22 mouse cellular contexts compared by ENCODE assay signal in genomic region chr17:67701761-67702160, GRCm38 (mm10). TPM values are rescaled to one million over a fixed set of nuclear protein-coding genes. Genes with fewer than 3 reads are reported as not detected.
A peak's percentile ranks its signal among the peaks of the same experiment; 100 is the strongest.
DNase-seq lines count a peak whose midpoint lies in the region; ATAC-seq and TF ChIP-seq lines count a peak whose summit lies in the region.
"Had no signal": no experiment of that assay in that cellular context is flagged by ENCODE, and none has a peak within 500 bp of the region (broad histone marks: within the 10 kb centered on the region; RNA-seq: fewer than 3 reads in every experiment).

No protein-coding gene starts in this region.

- no peaks in the 10 kb centered on the region for H3K9me3 ChIP-seq in forebrain, embryonic 12.5 days
- no peaks in the 10 kb centered on the region for H3K9me3 ChIP-seq in forebrain, embryonic 16.5 days (ENCODE audit: control insufficient read depth, low read length)
- no peaks in the 10 kb centered on the region for H3K9me3 ChIP-seq in midbrain, embryonic 10.5 days (replicated peaks)
- H3K9me3 ChIP-seq in midbrain, postnatal 0 days (ENCODE audit: low read length) = no peaks in the 10 kb centered on the region
- H3K9me3 ChIP-seq: embryonic facial prominence, embryonic 15.5 days; heart, embryonic 13.5 days; intestine, embryonic 15.5 days; liver, embryonic 15.5 days had no signal

- no peaks in the 10 kb centered on the region for H3K36me3 ChIP-seq in forebrain, embryonic 12.5 days (replicated peaks)
- no peaks in the 10 kb centered on the region for H3K36me3 ChIP-seq in forebrain, embryonic 16.5 days (ENCODE audit: control insufficient read depth, insufficient read depth)
- peaks cover 22% of the 10 kb centered on the region for H3K36me3 ChIP-seq in midbrain, embryonic 10.5 days
- H3K36me3 ChIP-seq in midbrain, postnatal 0 days (ENCODE audit: insufficient read depth, low read length) = no peaks in the 10 kb centered on the region
- H3K36me3 ChIP-seq: embryonic facial prominence, embryonic 15.5 days; heart, embryonic 13.5 days; intestine, embryonic 15.5 days; liver, embryonic 15.5 days had no signal

- 11% methylated on average over 9 of the region's 9 CpGs for WGBS in forebrain, embryonic 12.5 days
- 20% methylated on average over 8 of the region's 9 CpGs for WGBS in forebrain, embryonic 16.5 days
- WGBS in midbrain, embryonic 10.5 days = 22% methylated on average over 9 of the region's 9 CpGs
- WGBS in midbrain, postnatal 0 days = 25% methylated on average over 8 of the region's 9 CpGs

- H3K27ac ChIP-seq in forebrain, embryonic 12.5 days = no peak overlapping the region
- no peak overlapping the region for H3K27ac ChIP-seq in forebrain, embryonic 16.5 days (ENCODE audit: low read length)
- peak overlapping the region; percentile 50 for H3K27ac ChIP-seq in midbrain, embryonic 10.5 days (replicated peaks)
- no peak overlapping the region for H3K27ac ChIP-seq in midbrain, postnatal 0 days (ENCODE audit: low read depth, low read length)
- H3K27ac ChIP-seq: embryonic facial prominence, embryonic 15.5 days; gastrocnemius, adult 2 months; heart, embryonic 13.5 days; intestine, embryonic 15.5 days; liver, embryonic 15.5 days had no signal

- no peak for DNase-seq in midbrain, embryonic 10.5 days (ENCODE audit: low spot score)
- DNase-seq in midbrain, postnatal 0 days (ENCODE audit: low spot score) = no peak
- peak; percentile 60 for DNase-seq in mesoderm, embryonic 11.5 days (ENCODE audit: low read depth, low spot score)
- peak; percentile 80 for DNase-seq in retina, postnatal 1 day
- DNase-seq in ovary, adult 18-20 months (ENCODE audit: low spot score) = no peak
- DNase-seq: adrenal gland, postnatal 14 days; B cell, adult 2 months; cerebellum, adult 8-10 months; gastrocnemius, adult 2 months; heart, postnatal 36 days; kidney, postnatal 4 days; thymus, postnatal 4 days had no signal

- ATAC-seq in forebrain, embryonic 12.5 days (ENCODE audit: low FRiP score) = no peak
- ATAC-seq in forebrain, embryonic 16.5 days = no peak
- ATAC-seq in midbrain, postnatal 0 days (ENCODE audit: low FRiP score) = no peak
- ATAC-seq: intestine, embryonic 15.5 days; lung, postnatal 0 days had no signal

- H3K4me1 ChIP-seq in forebrain, embryonic 12.5 days = peaks cover 55% of the 10 kb centered on the region
- H3K4me1 ChIP-seq in forebrain, embryonic 16.5 days (replicated peaks; ENCODE audit: control insufficient read depth, insufficient read depth, low read length) = peaks cover 15% of the 10 kb centered on the region
- peaks cover 65% of the 10 kb centered on the region for H3K4me1 ChIP-seq in midbrain, embryonic 10.5 days
- peaks cover 5% of the 10 kb centered on the region; the same call in 1 of the 2 replicates for H3K4me1 ChIP-seq in midbrain, postnatal 0 days (ENCODE audit: insufficient read depth, low read length)
- H3K4me1 ChIP-seq: liver, embryonic 15.5 days had no signal

- 0 out of 2 replicates have a peak overlapping the region, but pooled peaks have one; percentile 24 for H3K4me2 ChIP-seq in forebrain, embryonic 12.5 days
- no peak overlapping the region for H3K4me2 ChIP-seq in forebrain, embryonic 16.5 days (ENCODE audit: low read length)
- no peak overlapping the region for H3K4me2 ChIP-seq in midbrain, postnatal 0 days (ENCODE audit: low read depth, low read length, poor library complexity, severe bottlenecking)
- H3K4me2 ChIP-seq: embryonic facial prominence, embryonic 15.5 days; heart, embryonic 13.5 days; intestine, embryonic 15.5 days; liver, embryonic 15.5 days had no signal

- TF ChIP-seq CTCF in midbrain, postnatal 0 days (IDR thresholded peaks at IDR 0.05) = no peak

- no peak overlapping the region for H3K9ac ChIP-seq in forebrain, embryonic 12.5 days
- no peak overlapping the region for H3K9ac ChIP-seq in forebrain, embryonic 16.5 days (replicated peaks; ENCODE audit: low read depth, low read length)
- H3K9ac ChIP-seq in midbrain, postnatal 0 days (replicated peaks; ENCODE audit: low read length, poor library complexity, severe bottlenecking) = no peak overlapping the region
- H3K9ac ChIP-seq: embryonic facial prominence, embryonic 15.5 days; heart, embryonic 13.5 days; intestine, embryonic 15.5 days; liver, embryonic 15.5 days had no signal

- no peak overlapping the region for H3K4me3 ChIP-seq in forebrain, embryonic 12.5 days (replicated peaks)
- H3K4me3 ChIP-seq in forebrain, embryonic 16.5 days (replicated peaks; ENCODE audit: low read length) = no peak overlapping the region
- H3K4me3 ChIP-seq in midbrain, embryonic 10.5 days = peak overlapping the region; percentile 23; the same call in 1 of the 2 replicates
- no peak overlapping the region for H3K4me3 ChIP-seq in midbrain, postnatal 0 days (ENCODE audit: low read depth, low read length)
- H3K4me3 ChIP-seq: embryonic facial prominence, embryonic 15.5 days; gastrocnemius, adult 2 months; heart, embryonic 13.5 days; intestine, embryonic 15.5 days; liver, embryonic 15.5 days had no signal

- H3K27me3 ChIP-seq in forebrain, embryonic 12.5 days = no peaks in the 10 kb centered on the region
- H3K27me3 ChIP-seq in forebrain, embryonic 16.5 days (replicated peaks; ENCODE audit: control insufficient read depth, insufficient read depth, low read length) = no peaks in the 10 kb centered on the region
- no peaks in the 10 kb centered on the region for H3K27me3 ChIP-seq in midbrain, embryonic 10.5 days (ENCODE audit: low read depth, poor library complexity, severe bottlenecking)
- no peaks in the 10 kb centered on the region for H3K27me3 ChIP-seq in midbrain, postnatal 0 days (ENCODE audit: insufficient read depth, low read length)
- H3K27me3 ChIP-seq: intestine, embryonic 15.5 days had no signal

RNA-seq across cellular contexts. Expression of gene Lama1, which starts 4.7 kb away (rescaled TPM):
- polyA plus RNA-seq in forebrain, embryonic 12.5 days (2016; fragmentation: Nextera tagmentation; extraction: Ambion mirVana) = 14.5 and 16.4 TPM in 2 replicates
- polyA plus RNA-seq in forebrain, embryonic 16.5 days (2015; fragmentation: Nextera tagmentation; extraction: Ambion mirVana) = 4.7 and 5.6 TPM in 2 replicates
- polyA plus RNA-seq in midbrain, embryonic 10.5 days (2016; fragmentation: Nextera tagmentation; extraction: Ambion mirVana) = 24.1 and 31.2 TPM in 2 replicates
- 19.0 and 22.1 TPM in 2 replicates for total RNA-seq in midbrain, postnatal 0 days (2014; rRNA removed)
- polyA plus RNA-seq in midbrain, postnatal 0 days (2015; fragmentation: Nextera tagmentation; extraction: Ambion mirVana) = 3.8 and 3.9 TPM in 2 replicates
- total RNA-seq: common myeloid progenitor, adult 5-6 weeks; granulocyte monocyte progenitor cell, adult 5-6 weeks; megakaryocyte, adult 5-6 weeks had no signal

Comparison
In these comparisons a context has a peak if more than half of its experiments do, and no peak if none do; other contexts are left out.
1. DNase-seq: peak in mesoderm, embryonic 11.5 days (single experiment) and retina, postnatal 1 day (single experiment); none in midbrain, embryonic 10.5 days (single experiment), midbrain, postnatal 0 days (single experiment) and ovary, adult 18-20 months (single experiment).